Mouse (Mus musculus) ZHBTc4 (cell line): ENCODE data around the gene Grip1.

Experiments
- DNase-seq: peaks from one replicate; pipeline ENCODE4 v3.0.0-alpha.2; 2011; ENCODE audit warnings: low read depth, low spot score

Grip1 gene

DNA sequence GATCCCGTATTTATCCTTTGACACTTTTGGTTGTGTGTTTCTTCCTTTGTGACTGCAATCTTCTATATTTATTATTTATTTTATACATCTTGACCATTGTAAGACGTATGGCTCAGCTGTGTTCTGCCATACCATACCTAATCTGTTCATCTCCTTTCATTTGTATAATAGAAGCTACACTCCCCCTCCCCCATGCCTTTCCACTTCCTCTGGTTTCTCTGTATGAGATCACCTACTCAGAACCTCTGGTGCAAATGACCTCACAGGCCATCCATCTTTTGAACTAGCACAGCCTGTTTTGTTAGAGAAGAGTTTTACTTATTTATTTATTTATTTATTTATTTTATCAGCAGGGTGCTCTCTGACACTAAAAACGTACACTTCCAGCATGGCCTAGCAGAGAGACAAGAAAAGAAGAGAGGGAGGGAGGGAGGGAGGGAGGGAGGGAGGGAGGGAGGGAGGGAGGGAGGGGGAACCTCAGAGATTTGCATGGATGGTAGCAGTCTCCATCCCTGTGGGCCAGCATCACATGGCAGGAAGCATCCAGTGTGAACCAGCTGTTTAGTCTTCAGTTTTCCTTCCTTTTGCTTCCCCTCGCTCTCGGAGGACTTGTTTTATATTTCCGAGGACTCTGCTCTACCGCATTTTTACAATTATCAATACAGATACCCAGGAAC lies 207.2 kb downstream of the Grip1 start:
- no peak for DNase-seq

DNA sequence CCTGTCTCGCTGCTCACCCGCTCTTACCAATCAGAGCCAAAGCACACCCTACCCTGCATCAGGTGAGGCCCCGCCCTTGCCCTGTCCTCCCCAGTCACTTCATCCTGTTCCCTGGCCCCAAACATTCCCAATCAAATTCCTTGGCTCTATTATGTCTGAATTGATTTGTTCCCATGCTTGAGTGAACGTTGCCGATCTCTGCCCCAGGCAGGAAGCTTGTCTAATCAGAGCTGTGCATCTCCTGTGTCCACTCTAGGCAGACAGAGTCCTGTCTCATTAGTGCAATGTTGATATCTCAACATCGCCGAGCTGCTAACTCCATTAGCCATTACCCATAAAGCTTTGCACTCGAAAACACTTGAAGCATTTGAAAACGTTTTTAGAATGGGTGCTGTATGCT lies 210.0 kb downstream of the Grip1 start:
- no peak for DNase-seq

DNA sequence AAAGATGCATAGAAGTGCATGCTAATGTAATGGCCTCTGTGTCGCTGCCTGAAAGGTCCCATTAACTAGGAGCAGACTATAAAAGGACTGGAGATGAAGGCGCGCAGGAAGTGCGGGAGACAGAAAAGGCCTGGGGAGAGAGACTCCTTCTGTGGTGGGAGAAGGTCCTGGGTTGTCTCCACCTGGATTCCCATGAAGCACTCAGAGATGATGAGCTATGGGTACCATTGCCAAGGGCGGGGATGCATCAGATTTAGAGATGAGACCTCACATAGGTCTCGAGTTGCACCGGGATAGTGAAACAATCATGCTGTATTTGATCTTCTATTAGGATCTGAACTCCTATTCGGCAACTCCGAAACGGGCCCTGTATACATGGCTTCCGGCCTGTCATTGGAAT lies 212.8 kb downstream of the Grip1 start:
- DNase-seq, result no peak

DNA sequence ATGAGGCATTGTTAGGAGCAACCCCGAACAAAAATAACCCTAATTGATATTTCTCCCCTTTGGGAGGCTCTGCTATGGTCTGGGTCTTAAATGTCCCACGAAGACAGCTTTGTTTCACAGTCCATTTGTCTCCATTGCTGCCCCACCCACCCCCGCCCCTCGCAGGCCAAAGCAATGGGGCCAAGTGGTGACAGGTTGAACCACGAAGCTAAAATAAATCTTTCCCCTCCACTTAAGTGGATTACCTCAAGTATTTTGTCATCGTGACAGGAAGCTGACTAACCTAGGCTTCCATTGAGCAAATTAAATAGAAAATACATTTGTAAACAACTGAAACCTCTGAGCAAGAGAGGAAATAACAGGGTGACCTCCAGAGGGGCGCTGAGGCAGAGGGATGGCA lies 216.8 kb downstream of the Grip1 start:
- no peak for DNase-seq

DNA sequence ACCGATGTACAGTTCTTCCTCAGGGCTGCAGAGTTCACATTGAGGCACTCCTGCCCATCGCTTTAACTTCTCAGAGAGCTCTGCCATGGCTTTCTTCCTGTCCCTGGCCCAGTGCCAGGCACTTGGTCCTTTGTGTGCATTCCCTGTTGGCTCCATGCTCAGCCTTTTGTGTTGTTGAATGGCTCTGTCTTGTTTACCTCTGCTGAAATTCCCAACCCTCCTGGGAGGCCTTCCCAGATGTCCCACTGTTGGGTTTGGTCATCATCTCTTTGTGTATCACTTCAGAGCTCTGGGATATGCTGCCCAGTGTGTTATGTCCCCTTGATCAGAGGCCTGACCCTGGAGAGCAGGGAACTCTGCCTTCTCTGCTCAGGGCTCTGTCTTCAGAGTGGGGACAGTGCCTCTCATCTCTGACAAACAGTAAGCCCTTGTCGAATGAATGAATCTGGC lies 230.8 kb downstream of the Grip1 start:
- DNase-seq, result peak; percentile 28

DNA sequence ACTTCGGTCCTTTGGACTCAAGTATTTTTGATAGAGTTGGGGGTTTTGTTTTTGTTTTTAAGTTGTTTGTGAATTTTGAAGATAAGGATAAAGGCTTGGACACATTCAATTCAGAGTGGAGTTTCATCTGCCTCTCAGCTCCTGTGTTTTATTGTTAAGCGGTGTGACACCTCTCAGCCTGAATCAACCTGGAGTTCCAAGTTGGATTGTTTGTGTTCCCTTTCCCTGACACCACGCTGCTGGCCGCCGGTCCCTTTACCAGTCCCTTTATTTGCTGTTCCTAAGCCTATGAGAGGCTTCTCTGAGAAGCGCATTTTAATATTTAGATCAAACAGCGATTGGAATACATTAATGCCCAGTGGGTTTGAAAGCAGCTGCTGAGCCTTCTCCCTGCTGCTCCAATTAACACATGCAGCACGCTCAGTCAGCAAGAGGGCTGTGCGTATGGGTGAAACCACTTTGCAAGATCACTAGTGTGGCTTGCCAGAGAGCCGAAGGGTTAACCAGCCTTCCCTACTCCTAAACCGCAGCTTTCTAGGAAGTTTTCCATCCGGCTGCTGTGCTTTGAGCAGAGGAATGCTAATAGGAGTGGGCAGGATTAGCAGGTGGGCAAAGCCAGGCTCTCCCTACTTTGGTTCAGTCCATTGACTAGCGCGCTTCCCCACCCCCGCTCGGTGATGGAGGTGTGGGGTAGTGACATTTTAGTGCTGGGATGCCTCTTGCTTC lies 237.9 kb downstream of the Grip1 start:
- peak; percentile 64 for DNase-seq

DNA sequence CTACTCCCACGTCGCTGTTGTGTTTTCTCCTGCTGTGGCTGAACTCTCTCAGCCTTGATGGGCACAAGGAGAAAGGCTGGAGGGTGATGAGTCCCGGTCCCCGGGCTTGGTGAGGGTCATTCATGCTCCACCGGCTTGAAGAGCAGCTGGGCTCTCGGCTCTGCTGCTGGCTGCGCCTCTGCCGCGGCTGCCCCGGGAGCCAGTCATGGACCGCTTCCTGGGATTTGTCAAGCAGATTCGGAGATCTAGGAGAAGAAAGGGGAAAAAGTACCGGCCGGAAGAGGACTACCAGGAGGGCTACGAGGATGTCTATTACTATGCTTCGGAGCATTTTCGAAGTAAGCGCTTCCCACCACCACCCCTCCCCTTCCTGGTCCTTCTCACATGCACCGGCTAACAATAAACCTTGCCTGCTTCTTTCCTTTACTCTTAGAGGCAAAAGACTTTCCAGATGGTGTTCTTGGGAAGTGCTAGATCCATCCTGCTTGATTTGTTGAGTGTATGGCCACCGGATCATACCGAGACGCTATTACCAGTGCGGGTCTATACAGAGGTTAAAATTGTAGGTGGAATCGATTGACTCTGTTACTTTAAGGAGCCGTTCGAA lies 238.8 kb downstream of the Grip1 start:
- DNase-seq, result peak; percentile 16

DNA sequence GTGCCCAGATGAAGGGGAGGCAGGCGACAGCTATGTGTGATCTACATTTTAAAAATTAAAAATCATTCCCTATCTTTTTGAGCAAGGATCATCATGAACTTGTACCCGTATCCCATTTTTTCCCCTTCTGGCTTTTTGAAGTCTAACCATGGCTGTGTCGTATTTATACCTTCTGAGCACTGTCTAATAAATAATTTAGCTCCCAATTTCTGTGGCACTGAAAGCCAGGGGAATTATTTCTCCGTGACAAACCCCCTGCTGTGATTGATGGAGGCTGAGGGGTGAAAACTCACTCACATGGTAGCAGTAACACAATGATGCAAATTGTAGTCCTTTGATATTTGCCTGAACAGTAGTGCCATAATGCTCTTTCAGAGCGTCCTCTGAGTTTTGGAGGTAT lies 239.8 kb downstream of the Grip1 start:
- DNase-seq, result no peak

DNA sequence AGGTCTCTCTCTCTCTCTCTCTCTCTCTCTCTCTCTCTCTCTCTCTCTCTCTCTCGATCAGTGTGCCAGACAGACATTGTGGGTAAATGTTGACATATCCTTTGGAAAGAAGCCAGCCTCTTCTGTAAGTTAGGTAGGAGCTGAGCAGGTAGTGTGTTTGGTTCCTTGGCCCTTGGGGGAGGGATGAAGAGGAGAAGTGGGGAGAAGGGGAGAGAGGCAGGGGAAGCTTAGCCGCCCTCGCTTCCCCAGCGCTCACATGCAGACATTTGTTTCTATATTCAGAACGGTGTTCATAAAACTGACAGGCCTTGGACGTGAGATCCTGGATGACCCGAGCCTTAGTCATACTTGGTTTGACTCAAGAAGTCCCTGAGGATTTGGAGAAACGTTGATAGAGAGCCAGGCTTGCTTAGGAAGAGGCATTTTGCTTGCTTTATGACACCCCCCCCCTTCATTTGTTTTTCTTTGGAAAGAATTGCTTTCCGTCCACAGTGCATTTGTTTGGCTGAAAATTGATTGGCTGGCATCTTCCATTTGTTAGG lies 243.7 kb downstream of the Grip1 start:
- no peak for DNase-seq

DNA sequence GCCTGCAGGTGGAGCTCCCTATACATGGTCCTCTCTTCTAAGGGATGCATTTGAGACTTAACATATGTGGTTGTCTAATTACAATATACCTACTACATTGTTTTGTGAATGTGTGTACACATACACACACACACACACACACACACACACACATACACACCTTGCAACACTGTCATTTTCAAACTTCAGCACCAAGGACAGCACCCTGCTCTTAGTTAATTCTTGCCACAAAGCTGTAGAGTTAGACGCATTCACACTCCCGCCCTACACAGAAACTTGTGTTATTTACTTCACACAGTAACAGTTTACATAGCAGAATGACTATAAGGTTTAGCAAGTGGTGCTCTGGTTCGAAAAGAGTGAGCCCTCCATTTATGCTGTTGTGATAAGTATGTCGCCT lies 251.7 kb downstream of the Grip1 start:
- DNase-seq, result peak; percentile 57

DNA sequence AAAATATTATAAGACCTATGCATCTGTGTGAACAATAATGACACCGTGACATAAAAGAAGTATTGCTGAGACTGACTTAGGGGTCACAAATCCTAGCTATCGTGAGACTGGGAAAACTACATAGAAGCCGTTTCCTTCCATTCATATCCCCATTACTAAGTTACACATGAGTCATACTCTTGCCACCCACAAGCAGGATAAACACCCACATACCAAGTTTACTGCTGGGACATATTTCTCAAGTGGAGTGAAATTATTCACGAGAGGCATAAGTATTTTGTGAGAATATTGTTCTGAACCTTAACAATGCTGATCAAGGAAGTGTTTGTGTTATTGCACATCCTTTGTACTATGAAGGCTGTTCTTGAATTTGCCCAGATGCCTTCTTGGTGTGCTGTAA lies 252.7 kb downstream of the Grip1 start:
- DNase-seq, result no peak

DNA sequence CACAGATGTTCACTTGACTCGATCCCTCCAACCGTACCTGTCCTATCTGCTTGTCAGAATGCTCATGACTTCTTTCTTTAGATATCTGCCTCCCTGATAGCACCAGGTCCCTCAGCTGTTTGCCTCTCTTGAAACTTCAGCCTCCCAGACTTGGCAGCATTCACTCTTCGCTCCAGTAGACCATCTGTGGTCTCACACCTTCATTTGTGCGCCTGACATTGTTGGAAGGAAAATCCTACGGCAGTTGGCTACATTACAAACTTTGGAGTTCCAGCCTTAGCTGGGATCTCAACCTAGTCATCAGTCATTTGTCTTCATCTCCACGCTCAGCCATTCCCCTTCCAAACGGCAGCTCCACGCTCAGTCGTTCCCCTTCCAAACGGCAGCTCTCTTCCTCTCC lies 253.4 kb downstream of the Grip1 start:
- DNase-seq, result no peak

DNA sequence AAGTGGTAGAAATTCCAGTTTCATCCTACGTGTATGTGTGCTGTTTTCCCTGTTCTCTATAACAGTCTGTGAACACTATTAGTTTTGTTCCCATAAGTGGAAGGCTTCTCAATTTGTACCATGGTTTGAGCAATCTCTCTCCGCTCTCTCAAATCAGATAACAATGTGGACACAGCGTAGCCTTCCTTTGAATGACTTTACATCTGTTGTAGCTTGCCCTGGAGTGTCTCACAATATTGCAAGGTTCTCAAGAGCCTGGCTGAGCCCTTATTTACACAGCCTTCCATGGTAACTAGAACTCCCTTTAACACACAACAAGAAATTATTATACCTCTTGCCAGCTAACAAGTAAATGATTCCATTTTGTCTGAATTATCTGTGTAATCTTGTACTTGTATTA lies 268.3 kb downstream of the Grip1 start:
- no peak for DNase-seq

DNA sequence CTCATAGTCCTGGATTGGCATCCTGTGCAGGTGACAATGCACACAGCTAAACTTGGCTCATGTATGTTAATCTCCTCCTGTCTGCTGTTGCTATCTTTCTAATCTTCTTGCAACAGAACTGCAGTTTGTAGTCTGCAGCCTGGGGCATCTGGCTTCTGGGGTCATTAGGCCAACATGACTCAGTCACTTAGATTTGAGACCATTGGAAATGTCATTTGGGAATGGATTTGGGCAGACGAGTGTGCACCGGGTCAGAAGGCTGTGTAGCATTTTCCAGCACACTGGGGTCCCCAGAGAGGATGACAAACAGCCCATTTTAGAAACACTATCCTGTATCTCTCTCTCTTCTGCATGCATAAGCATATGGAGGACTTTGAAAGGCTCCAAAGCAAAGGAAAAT lies 268.8 kb downstream of the Grip1 start:
- DNase-seq, result no peak

DNA sequence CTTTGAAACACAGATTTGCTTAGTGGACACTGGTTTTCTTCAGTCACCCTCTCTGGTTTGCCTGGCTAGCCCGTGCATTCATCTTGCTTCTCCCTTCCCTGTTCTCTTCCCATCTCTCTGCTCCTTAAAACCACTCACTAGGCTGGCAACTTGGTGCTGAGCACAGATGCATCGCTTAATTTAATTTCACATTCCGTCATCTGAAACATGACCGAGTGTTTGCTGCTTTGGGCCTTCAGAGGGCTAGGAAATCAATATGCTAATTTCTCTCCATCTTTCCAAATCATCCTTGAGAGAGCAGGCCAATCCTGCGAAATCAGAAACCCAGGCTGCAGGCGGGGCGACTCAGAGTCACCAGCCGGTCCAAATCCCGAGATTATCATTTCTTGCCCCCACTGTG lies 270.0 kb downstream of the Grip1 start:
- no peak for DNase-seq

DNA sequence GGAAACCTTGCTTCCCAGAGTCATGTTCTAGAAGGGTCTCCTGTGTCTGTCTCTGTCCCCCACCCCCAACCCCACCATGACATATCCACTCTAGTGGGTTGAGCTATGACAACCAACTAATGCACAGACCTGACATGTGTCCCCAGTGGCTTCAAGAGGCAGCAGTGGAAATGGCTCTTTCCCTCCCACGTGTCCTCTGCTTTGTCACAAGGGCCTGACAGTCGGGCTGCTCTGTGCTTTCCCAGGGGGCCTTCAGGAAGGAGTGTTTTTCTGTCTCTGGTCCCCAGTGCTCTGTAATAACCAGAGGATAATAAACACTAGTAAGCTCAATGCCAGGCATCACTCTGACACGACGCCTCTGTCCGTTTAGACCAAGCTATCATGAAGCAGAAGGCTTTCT lies 271.7 kb downstream of the Grip1 start:
- DNase-seq, result no peak

DNA sequence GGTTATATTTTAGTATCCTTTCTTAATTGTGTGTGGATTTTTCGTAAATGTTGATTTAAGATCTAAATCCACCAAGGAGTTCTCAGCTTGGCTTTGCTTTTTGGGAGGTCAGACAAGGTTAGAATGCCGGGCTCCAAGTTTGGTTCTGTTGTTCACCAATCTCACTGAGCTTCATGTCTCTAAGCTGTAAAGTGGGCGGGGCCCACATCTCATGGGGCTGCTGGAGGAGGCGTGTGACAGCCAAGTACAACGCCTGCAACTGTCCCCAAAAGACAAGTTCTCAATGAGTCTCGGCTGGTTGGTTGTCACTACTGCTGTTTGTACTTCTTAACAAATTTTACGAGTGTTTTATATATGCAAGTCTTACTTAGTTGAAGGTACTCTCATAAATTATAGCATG lies 272.3 kb downstream of the Grip1 start:
- DNase-seq, result no peak

DNA sequence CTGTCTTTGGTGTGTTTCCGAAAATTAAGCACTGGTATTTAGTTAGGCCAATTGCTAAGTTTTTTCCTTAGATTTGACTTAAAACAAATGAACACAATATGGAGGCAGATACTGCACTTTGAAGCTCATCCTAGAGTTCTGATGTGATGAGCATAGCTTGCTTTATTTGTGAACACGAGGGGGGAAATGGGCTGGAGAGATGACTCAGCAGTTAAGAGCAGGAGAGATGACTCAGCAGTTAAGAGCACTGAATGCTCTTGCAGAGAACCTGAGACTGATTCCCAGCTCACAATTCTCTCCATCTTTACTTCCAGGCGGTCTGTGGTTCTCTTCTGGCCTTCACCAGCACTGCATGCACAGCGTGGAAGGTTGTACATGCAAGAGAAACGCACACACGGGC lies 273.3 kb downstream of the Grip1 start:
- peak; percentile 25 for DNase-seq

DNA sequence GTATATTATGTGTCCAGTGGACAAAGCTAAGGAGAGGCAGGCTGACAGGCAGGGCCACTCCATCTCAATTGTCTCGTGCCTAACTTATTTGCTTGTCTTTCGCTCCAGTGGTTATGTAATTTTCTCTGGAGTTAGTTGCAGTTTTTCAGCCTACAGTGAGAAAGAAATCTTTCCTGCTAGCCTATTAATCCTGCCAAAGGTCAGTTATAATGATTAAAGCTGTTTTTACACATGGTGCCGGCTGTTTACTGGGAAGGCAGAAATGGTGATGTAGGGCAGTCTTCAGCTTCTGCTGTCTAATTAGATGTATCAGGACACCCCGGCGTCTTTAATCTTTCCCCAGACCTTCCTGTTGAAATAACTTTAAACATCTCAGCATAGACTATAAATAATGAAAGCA lies 276.6 kb downstream of the Grip1 start:
- no peak for DNase-seq

DNA sequence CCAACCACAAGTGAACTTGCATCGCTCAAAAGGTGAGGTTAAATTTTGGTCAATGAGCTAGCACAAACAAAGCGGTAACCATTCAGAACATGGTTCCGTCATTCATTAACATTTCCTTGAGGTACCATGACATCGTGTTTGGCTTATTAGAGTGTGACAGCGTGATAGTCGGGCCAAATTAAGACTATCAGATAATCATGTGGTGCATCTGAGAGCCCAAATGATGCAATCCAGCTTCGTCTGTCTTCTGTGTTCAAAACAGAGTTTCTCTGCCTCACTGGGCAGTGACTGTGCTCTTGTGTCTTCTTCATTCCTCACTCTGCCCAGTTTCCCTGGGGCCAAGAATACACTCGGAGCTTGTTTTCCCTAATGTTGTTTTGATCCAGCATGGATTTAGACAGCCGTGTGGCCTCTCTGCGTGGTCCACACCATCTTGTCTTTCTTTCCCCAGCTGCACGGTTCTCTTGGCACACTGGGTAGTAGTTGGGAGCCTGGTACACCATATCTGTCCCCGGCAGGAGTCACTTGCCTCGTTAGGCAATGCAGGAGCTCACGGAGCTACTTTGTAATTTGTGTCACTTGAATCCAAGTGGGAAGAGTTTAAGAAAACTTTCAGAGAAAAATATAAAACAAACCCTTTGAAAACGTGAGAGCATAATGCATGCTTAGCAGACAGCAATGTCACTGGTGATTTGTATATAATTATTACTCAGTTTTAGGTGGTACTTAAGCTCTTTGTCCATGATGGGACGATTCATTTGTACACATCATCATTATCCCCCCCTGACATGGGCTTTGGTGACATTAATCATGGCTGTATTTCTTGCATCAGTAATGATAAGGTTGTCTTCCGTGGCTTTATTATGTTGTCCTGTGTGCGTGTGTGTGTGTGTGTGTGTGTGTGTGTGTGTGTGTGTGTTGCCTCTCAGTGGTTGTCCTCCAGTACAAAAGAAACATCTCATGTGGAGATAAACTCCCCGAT lies 281.7 kb downstream of the Grip1 start:
- no peak for DNase-seq

DNA sequence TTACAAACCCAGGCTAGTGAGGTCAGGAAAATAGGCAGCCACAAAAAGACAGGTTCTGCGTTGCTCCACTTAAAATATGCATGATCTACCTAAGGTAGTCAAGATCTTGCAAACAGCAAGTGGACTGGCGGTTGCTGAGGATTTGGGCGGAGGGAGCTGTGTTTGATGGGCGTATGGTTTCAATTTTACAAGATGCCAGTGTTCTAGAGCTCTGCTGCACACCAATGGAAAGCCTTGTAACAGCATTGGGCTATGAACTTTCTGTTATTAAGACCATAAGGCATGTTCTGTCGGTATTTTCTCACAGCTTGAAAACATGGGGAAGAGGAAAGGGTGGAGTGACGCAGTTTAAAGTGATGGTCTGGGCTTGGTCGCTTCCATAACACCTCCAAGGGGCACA lies 285.8 kb downstream of the Grip1 start:
- no peak for DNase-seq

DNA sequence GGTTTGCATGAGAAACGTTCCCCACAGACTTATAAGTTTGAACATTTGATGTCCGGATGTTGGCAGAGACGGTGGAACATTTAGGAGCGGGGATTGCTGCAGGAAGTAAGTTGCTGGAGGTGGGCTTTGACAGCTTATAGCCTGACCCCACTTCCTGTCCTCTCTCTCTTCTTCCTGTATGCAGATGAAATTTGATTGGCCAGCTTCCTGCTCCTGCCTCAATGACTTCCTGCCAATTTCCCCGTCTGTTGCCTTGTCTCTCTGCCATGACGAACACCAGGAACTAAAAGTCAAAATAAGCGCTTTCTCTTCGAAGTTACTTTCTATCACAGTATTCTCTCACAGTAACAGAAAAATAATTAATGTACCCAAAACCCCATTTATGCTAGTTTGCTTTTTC lies 289.1 kb downstream of the Grip1 start:
- no peak for DNase-seq
